Mouse (Mus musculus): ENCODE results near the gene Ten1.

- TF ChIP-seq POLR2A (IDR thresholded peaks at IDR 0.05; ENCODE audit: control insufficient read depth, extremely low read depth, insufficient read depth, low read length, poor library complexity), result no peak
- TF ChIP-seq CTCF (IDR thresholded peaks at IDR 0.05; ENCODE audit: borderline replicate concordance, control insufficient read depth, extremely low read depth, insufficient read depth, low read length, poor library complexity), result no peak
These were observed 29.4 kb upstream of the Ten1 start for GRCm38 (mm10) chr11:116169214-116169613.
